Mouse (Mus musculus): ENCODE measurements around the gene Dhrs1.

- TF ChIP-seq CTCF (IDR thresholded peaks at IDR 0.05; ENCODE audit: low read depth) (0 out of 2 replicates have a peak, but pooled peaks have one; percentile 11), EP300 (IDR thresholded peaks at IDR 0.05; ENCODE audit: low read depth) (no peak)
These were observed 1.8 kb upstream of the Dhrs1 start for GRCm38 (mm10) chr14:55747051-55747847.
